Mouse (Mus musculus) urinary bladder, postnatal 36 days (tissue): ENCODE data around the gene Ntrk3.

Experiments used
- DNase-seq, 2 experiments: peaks; one replicate each; pipeline ENCODE4 v3.0.0; 2022; ENCODE audit warnings: low spot score in 2 of 2, mixed read lengths in 1 of 2

Ntrk3 gene

GRCm38 (mm10) chr7:78579461-78580234 is 158.2 kb downstream of the Ntrk3 start:
- DNase-seq = no peak

- no peak for DNase-seq
Measured at GRCm38 (mm10) chr7:78578461-78579359, 159.1 kb downstream of the Ntrk3 start.

GRCm38 (mm10) chr7:78578111-78578460 is 159.7 kb downstream of the Ntrk3 start:
- DNase-seq = no peak

DNA sequence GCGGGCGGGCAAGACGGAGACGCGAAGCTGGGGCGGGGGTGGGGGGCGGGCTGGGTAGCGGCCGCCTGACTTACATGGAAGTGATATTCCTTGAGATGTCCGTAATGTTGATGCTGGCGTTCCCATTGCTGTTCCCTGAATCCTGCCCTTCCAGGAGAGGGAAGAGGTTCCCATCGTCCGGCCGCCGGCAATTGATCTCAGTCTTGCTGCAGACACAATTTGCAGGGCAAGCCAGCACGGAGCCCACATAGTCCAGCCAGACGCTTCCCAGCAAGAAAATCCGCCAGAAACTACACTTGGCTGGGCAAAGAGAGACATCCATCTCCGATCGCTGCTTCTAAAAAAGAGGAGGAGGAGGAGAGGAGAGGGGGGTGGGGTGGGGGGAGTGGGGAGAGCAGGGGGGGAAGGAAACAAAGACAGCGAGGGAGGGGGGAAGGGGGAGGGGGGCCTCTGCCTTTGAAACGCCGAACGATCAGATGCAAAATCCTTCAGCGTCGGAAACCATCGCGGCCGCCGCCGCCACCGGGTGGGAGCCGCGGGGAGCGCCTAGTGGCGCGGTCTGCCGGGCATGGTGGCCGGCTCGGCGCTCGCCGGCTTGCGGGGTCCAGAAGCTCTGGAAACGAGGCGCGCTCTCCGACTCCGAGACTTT is 160.2 kb downstream of the Ntrk3 start:
- DNase-seq = no peak

GRCm38 (mm10) chr7:78576706-78577461 is 160.9 kb downstream of the Ntrk3 start:
- peak in 1 of 2 experiments; percentile 42 for DNase-seq

DNA sequence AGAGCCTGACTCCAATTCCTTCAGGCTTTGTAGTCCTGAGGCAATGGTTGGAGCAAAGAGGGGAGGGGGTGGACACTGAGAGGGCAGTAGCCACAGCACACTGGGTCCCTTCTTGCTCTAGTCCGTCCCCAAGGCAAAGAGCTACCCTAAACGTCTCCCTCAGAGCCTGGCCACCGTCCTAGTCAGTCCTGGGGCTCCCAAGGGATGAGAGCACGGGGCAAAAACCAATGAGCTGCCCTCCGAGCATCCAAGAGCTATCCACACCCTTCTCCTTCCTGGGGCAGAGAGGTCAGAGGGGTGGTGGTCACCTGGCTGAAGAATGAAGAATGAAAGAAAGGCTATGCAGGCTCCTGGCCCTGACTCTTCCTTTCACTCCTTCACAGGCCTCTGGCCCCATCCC is 161.6 kb downstream of the Ntrk3 start:
- no peak for DNase-seq

- DNase-seq = no peak
Measured at GRCm38 (mm10) chr7:78575556-78575955, 162.3 kb downstream of the Ntrk3 start.

DNA sequence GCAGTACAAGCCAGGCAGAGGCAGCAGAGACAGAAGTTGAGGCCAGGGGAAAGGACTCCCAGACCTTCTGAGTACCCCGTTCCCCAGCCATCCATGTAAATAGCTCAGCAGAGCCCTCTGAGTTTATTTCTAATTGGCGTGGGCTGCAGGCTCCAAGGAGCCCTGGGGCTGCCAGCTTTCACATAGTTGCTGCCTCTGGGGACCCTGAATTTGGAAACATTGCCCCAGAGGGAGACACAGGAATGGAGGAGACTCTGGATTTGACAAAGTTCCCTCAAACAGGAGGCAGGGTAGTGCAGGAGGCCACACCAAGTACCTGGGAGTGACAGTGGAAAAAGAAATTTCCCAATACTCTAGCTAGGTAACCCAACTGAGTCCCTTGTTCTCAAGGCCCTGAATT is 166.6 kb downstream of the Ntrk3 start:
- DNase-seq = no peak

- no peak for DNase-seq
Measured at GRCm38 (mm10) chr7:78569255-78569618, 168.6 kb downstream of the Ntrk3 start.

- DNase-seq = peak; percentile 41 to 58
Measured at GRCm38 (mm10) chr7:78568411-78569254, 169.2 kb downstream of the Ntrk3 start.

GRCm38 (mm10) chr7:78566617-78567016 is 171.2 kb downstream of the Ntrk3 start:
- DNase-seq = no peak

DNA sequence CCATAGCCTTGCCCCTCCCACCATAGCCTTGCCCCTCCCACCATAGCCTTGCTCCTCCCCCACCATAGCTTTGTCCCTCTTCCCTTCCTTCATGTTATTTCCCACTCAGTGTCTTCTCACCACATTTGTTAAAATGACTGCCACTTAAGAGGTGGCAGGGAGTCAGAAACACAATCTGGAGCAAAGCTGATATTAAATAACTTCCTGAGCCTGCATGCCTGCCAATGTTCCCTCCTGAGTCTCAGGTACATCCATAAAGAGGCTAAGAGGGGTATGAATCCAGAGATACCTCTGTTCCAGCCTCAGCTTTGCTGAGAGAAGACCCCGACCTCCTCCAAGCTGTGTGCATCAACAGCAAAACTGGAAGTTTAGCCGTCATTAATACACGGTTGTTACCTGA is 172.4 kb downstream of the Ntrk3 start:
- DNase-seq = no peak

DNA sequence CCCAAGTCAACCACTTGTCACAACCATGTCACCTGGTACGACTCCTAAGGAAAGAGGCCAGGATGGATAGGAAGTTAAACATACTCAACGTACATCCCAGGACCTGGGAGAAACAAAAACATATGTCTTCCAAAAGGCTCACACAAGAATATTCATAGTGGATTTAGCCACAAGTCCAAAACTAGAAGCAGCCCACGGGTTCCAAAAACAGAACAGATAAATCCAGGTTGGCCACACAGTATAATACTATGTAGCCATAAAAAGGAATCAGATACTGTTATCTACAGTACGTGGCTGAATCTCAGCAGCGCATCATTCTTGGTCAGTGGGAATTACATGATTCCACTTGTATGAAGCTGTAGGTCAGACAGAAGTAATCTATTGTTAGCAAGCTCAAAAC is 179.3 kb downstream of the Ntrk3 start:
- DNase-seq = no peak

- DNase-seq = no peak
Measured at GRCm38 (mm10) chr7:78555532-78555931, 182.3 kb downstream of the Ntrk3 start.

DNA sequence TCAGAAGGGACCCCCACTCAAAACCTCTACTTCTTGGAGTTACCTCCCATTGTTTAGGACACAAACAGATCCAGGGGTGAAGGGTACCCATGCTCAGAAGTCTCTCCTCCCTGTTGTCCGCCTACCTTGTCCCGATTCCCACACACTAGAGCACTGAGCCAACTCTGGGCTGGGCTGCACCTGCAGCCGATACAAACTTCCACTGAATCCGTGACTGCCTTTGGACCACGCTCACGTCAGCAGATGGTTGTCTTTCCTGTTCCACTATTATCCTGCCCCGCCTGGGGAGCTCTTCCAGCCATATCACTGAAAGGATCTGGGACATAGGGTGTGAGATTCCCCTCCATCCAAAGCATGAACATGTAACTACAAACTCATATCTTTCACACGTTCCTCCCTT is 188.4 kb downstream of the Ntrk3 start:
- DNase-seq = no peak

DNA sequence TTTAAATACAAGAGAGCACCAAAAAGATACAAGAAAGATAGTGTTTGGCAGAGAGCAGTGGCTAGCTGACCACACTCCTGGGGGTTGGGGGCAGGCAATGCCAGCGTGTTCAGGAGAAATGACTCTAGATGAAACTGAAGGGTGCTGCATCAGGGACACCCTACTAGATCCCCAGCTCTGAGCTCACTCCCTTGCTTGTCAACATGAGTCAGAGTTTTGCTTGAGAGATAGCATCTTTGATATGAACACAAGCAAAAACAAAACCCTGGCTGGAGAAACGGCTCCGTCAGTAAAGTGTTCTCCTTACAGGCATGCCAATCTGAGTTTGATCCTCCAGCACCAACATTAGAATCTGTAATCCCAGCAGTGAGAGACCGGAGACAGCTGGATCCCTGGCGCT is 189.1 kb downstream of the Ntrk3 start:
- peak in 1 of 2 experiments; percentile 5 for DNase-seq

DNA sequence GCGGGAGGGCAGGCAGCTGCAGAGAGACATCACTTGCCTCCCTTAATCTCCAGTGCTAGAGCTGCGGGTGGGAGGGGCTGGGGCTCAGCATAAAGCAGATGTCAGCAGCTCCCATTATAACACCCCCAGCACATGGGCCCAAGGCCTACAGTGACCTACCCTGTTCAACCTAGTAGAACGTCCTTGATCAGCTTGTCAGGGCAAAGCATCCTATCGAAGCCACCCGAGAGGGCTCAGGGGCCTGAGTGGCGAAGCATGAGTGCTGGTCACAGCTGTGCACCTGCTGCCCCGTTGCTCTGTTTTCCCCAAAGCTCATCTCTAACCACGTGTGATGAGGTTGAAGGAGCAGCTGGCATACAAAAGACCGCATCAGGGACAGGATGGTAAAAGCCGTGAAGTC is 191.3 kb downstream of the Ntrk3 start:
- no peak for DNase-seq

DNA sequence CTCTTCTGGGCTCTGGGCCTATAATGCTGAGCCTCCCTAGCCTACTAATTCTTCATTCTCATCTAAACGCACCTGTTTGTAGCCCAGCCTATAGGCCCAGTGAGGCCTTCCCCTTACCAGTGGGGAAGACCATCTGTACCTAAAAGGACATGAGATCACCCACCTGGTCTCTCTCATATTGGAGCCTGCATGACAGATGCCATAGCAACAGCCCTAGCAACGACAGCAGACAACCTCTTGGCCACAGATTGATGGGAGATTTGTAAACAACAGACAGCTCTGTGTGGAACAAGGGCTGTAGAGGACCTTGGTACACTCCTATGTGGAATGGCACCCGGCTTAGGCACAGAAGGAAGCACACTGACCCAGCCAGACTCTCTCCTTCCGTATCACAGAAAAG is 195.3 kb downstream of the Ntrk3 start:
- DNase-seq = no peak

GRCm38 (mm10) chr7:78530286-78530685 is 207.5 kb downstream of the Ntrk3 start:
- no peak for DNase-seq

GRCm38 (mm10) chr7:78528008-78528407 is 209.8 kb downstream of the Ntrk3 start:
- DNase-seq = no peak

GRCm38 (mm10) chr7:78527564-78527963 is 210.2 kb downstream of the Ntrk3 start:
- DNase-seq = no peak
